Mouse (Mus musculus) kidney, adult 2 months (tissue): Measurements from ENCODE around the gene Gpr107.

ENCODE experiments used
- CTCF ChIP-seq: fragments of 200-500 bp; conservative IDR thresholded peaks from 2 replicates; pipeline ENCODE4 v1.5.1; 2011; ENCODE audit warnings: low read depth, mild to moderate bottlenecking, control low read depth, low read length, moderate library complexity, mixed read lengths; ENCODE audit not compliant: insufficient read depth, insufficient read length
- POLR2A ChIP-seq: fragments of 200-500 bp; IDR thresholded peaks from one replicate; pipeline ENCODE4 v1.6.1; 2011; ENCODE audit warnings: low read depth, low read length, control low read depth

- no peak for TF ChIP-seq CTCF
- TF ChIP-seq POLR2A = no peak
Measured at GRCm38 (mm10) chr2:31137018-31137590, 15.0 kb upstream of the Gpr107 start.
